Mouse (Mus musculus): ENCODE data around the gene Sh3bgrl. TPM values are rescaled to one million over a fixed set of nuclear protein-coding genes. Genes with fewer than 3 reads are reported as not detected.

Gene Sh3bgrl
- polyA plus RNA-seq, 1 experiment from 2014 or later = 140 TPM

- H3K36me3 ChIP-seq = no peaks in the 10 kb centered on the region
- H3K9me3 ChIP-seq (replicated peaks) = no peaks in the 10 kb centered on the region
- no peak overlapping the region for H3K27ac ChIP-seq
- WGBS = 68% methylated on average over 4 of the region's 4 CpGs
- no peak overlapping the region for H3K4me3 ChIP-seq
- no peaks in the 10 kb centered on the region for H3K4me1 ChIP-seq
- no peak for DNase-seq (ENCODE audit: low spot score)
- no peaks in the 10 kb centered on the region for H3K27me3 ChIP-seq (ENCODE audit: low read depth, poor library complexity, severe bottlenecking)
These were observed 96.3 kb downstream of the Sh3bgrl start for GRCm38 (mm10) chrX:109191436-109191835.

- Histone ChIP-seq H3K9me3 (replicated peaks) (no peaks in the 10 kb centered on the region), H3K27me3 (ENCODE audit: low read depth, poor library complexity, severe bottlenecking) (no peaks in the 10 kb centered on the region), H3K4me1 (no peaks in the 10 kb centered on the region), H3K27ac (no peak within 1 kb of the TSS), H3K4me3 (no peak within 1 kb of the TSS), H3K36me3 (no peaks in the 10 kb centered on the region)
- DNase-seq (ENCODE audit: low spot score) = no peak
- WGBS = 66% methylated on average over 4 of the region's 4 CpGs
These were observed 101.3 kb downstream of the Sh3bgrl start, which contains the start of gene Gm6377 for GRCm38 (mm10) chrX:109196468-109196867. Gene Gm6377 (plus strand): TSS chrX:109196756.

GRCm38 (mm10) chrX:109207843-109208242 lies 112.7 kb downstream of the Sh3bgrl start:
- Histone ChIP-seq H3K36me3 (no peaks in the 10 kb centered on the region), H3K9me3 (replicated peaks) (no peaks in the 10 kb centered on the region)

GRCm38 (mm10) chrX:109228720-109229119 lies 133.6 kb downstream of the Sh3bgrl start:
- Histone ChIP-seq H3K4me1 (no peaks in the 10 kb centered on the region), H3K9me3 (replicated peaks) (no peaks in the 10 kb centered on the region), H3K27ac (no peak overlapping the region), H3K36me3 (no peaks in the 10 kb centered on the region), H3K27me3 (ENCODE audit: low read depth, poor library complexity, severe bottlenecking) (no peaks in the 10 kb centered on the region), H3K4me3 (no peak overlapping the region)
- DNase-seq (ENCODE audit: low spot score) = no peak
- 95% methylated on average over 1 of the region's 1 CpGs for WGBS

More at GRCm38 (mm10) chrX:109207843-109208242, 112.7 kb downstream of the Sh3bgrl start:
- no peak overlapping the region for H3K27ac ChIP-seq
- no peak overlapping the region for H3K4me3 ChIP-seq
- no peaks in the 10 kb centered on the region for H3K4me1 ChIP-seq
- H3K27me3 ChIP-seq (ENCODE audit: low read depth, poor library complexity, severe bottlenecking) = no peaks in the 10 kb centered on the region
- no peak for DNase-seq (ENCODE audit: low spot score)

- Histone ChIP-seq H3K4me1 (no peaks in the 10 kb centered on the region), H3K27me3 (ENCODE audit: low read depth, poor library complexity, severe bottlenecking) (no peaks in the 10 kb centered on the region), H3K27ac (no peak overlapping the region), H3K36me3 (no peaks in the 10 kb centered on the region), H3K4me3 (no peak overlapping the region), H3K9me3 (replicated peaks) (no peaks in the 10 kb centered on the region)
- DNase-seq (ENCODE audit: low spot score) = no peak
- WGBS = 91% methylated on average over 3 of the region's 3 CpGs
These were observed 140.3 kb downstream of the Sh3bgrl start for GRCm38 (mm10) chrX:109235383-109236036.

- no peak for DNase-seq (ENCODE audit: low spot score)
- Histone ChIP-seq H3K36me3 (no peaks in the 10 kb centered on the region), H3K27me3 (ENCODE audit: low read depth, poor library complexity, severe bottlenecking) (no peaks in the 10 kb centered on the region)
These were observed 143.0 kb downstream of the Sh3bgrl start for GRCm38 (mm10) chrX:109238163-109238562.

More at GRCm38 (mm10) chrX:109238163-109238562, 143.0 kb downstream of the Sh3bgrl start:
- Histone ChIP-seq H3K4me1 (no peaks in the 10 kb centered on the region), H3K4me3 (no peak overlapping the region), H3K9me3 (replicated peaks) (no peaks in the 10 kb centered on the region), H3K27ac (no peak overlapping the region)

Other genes starting within 250 kb of the Sh3bgrl start
- gene Hmgn5, start 82.0 kb upstream of the Sh3bgrl start, polyA plus RNA-seq (2016; fragmentation: Nextera tagmentation; extraction: Ambion mirVana) = 16.8 and 19.7 TPM in 2 replicates
- not detected in 2 replicates for gene Gm6377, start 101.4 kb downstream of the Sh3bgrl start, polyA plus RNA-seq (2016; fragmentation: Nextera tagmentation; extraction: Ambion mirVana)